Mouse (Mus musculus) c-Kit-positive CD71-positive TER-119-negative erythroid progenitor cells, embryonic 14.5 days (primary cell): Measurements from ENCODE around the gene Gorasp1.

Experiments
- DNase-seq: peaks from one replicate; pipeline ENCODE4 v3.0.0-alpha.2; 2013; ENCODE audit warnings: low read depth

Gene Gorasp1

DNA sequence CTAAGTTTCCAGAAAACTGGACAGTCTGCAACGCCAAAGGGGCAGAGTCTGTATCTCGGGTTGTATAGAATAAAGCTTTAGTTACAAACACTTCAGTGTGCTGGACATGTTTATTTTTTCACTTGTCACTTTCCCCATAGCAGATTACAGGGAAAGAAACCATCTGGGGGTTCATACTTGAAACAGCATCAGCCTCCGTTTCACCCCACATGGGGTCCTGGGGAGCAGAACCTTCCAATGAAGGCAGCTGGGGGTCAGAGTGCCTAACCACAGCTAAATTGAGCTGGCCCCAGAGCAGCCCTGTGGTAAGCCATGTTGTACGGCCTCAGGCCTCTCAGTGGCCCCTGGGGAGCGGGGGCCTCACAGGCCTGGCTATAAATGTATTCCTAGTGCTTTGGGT, 10.9 kb downstream of the Gorasp1 start:
- DNase-seq: no peak

DNA sequence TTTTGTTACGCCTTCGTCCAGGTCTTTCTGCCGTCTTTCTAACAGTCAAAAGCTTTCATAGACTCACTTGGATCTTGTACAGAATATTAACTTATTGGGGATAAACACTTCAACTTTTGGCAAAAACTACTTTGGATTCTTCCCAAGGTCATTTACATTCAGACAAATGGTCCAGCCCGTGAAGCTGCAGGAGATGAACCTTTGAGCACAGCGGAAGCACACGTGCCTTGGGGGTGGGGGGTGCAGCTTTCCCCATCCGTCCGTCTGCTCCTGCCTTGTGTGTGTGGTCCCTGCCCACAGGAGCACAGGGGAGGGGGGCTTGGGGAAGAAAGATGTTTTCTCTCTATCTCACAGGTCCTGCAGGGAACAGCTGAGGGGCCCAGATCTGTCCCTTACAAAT, 11.6 kb downstream of the Gorasp1 start:
- DNase-seq: no peak

DNA sequence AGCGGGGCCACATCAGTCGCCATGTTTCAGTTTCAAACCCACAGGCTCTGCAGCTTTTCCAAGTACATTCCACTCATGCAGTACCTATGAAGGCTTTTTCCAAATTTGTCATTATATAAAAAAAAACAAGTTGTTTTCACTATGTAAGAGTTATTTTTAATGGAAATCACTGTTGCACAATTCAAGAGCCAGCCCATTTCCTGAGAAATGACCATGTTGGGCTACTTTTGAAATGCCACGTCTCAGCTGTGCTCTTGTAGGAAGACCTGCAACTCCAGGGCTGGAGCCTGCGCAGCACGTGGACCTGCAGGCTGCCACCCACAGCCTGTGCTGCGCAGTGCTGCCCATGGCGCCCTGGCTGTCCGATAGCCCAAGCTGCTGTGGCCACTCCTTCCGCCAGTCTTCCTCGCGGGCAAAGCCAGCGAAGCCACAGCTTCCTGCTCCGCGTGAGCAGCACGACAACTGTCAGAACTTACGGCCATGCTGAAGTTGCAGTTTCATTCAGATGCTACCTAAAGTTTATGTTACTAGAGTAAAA, 12.2 kb downstream of the Gorasp1 start:
- no peak for DNase-seq

DNA sequence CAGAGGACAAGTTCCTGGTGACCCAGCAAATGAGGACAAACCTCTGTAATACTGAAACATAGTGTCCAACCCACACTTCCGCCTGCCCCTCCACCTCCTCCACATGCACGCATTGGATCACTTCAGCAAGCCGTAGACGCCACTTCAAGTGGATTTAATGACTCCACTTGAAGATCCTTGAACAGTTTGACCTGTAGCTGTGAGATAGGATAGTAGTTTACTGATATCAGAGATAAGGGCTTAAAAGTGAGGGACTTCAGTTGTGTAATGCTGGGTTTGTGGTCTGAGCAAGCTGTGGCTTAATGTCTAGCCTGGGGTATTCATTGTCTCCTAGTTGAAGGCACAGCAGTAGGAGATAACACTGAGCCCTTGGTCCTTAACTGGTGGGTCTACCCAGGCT, 13.9 kb downstream of the Gorasp1 start:
- DNase-seq: no peak

DNA sequence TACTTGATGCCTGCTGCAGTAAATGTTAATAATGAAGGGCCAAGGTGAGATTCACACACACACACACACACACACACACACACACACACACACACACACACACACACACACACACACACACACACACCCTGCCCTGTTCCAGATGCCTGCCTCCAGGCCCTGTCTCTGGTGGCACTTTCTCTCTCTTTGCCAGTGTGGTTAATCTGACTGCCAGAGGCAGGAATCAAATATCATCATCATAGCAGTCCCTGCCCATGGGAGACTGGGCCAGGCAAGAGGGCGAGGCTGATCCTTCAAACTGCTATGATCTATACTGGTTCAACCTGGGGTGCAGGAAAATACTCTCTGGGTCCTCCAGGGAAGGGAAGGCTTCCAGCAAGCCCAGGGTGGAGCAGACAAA, 17.5 kb downstream of the Gorasp1 start:
- DNase-seq: no peak

DNA sequence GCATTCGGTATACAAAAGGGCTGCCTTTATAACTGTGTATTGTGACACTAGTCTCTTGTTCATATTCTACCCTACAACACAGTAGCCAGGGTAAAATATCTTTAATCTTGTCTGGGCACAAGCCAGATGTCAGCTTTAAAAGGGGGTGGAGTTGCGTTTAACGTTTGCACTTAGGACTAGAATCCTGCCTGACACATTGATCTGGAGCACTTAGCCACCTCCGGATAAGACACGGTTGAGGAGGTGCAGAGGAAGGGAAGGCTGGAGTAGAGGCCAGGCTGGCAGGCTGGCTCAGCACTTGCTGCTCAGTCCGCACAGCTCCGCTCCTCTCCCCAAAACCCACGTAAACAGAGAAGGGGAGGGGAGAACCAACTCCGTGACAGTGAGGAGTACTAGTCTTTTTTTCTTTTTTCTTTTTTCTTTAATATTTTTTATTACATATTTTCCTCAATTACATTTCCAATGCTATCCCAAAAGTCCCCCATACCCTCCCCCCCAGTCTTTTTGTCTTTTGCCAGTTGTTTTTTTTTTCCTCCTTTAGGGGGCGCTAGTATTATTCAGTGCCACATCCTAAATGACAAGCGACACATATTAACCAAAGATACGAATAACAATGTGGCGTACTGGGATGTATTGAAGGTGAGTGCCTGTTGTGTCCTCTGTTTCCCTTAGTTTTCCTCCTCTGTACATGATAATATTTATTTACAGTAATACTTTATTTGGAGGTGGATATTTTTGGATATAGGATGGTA, 24.1 kb downstream of the Gorasp1 start:
- no peak for DNase-seq

DNA sequence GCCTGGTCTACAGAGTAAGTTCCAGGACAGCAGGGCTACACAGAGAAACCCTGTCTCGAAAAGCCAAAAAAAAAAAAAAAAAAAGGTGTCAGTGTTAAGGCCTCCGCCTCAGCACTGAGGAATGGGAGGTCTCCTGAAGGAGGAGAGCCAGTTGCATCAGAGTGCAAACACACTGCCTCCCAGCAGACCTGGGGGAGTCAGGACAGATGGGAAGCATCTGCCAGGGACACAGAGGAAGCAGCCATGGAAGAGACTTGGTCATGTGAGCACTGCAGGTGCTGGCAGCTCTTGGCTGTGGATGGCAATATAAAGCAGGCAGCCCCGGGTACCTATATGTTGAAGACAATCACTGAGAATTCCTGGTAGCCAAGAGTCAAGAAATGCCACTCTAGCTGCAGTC, 27.4 kb downstream of the Gorasp1 start:
- DNase-seq: no peak

DNA sequence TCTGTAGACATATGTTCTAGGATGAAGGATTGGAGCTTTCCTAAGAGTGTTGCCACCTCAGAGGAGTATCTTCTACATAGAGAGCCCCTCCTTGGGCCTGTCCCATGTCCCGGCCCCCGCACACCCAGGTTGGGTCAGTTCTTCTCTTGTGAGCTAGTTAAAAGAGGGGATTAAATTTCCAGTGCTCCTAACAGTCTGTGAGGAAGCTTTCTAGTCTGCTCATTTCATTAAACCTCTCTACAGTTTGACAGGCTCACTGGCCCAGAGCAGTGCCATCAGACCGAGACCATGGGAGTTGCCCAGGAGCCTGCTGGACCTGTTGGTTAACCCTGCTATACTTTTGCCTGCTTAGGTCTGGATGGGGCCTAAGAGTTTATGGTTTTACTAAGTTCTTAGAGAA, 28.7 kb downstream of the Gorasp1 start:
- no peak for DNase-seq

DNA sequence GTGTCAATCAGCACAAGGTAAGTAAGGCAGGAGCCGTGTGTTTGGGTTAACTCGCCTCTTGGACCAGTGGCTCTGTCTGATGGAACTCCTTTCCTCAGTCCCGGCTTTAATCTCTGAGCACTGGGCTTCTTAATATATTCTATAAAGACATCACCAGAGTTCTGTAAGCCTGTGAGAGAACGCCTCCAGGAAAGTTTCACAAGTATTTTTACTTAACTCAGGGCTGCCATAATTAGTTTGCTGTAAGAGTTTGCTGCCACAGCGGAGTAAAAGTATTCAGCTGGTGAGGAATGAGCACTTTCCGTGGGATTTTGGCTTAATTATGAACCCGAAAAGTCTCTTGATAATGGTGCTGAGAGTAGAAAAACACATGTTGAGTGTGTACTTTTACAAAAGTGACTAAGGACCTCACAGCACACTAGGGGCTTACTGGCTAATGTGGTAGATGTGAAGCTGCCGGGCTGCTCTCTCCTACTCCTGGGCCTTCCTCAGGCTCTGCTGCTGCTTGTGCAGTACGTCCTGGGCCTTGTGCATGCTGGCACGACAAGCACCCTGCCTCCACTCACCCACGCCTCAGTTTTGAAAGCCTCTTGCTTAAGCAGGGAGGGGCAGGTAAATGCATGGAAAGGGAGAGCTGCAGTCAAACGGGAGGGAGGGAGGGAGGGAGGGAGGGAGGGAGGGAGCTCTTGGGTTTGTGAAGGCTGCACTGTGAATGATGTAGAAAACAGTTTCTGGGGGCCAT, 34.8 kb downstream of the Gorasp1 start:
- no peak for DNase-seq

DNA sequence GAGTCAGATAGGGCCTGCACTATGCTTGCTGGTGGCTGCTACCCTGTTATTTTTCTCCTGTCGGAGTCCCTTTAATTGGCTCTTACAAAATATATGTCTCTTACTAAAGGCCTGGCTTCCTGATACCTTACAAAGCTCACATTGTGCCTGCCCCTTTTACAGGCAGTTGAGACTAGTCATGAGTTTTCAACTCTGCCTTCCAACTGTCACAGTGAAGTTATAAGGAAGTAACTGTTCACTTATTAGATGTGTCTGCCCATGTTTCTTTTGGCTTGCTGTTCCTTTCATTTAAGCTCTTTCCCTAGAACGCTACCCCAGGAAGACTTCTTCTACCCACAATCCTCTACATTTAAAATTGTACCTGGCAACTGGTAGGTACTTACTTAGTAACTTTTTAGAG, 37.9 kb downstream of the Gorasp1 start:
- DNase-seq: no peak

DNA sequence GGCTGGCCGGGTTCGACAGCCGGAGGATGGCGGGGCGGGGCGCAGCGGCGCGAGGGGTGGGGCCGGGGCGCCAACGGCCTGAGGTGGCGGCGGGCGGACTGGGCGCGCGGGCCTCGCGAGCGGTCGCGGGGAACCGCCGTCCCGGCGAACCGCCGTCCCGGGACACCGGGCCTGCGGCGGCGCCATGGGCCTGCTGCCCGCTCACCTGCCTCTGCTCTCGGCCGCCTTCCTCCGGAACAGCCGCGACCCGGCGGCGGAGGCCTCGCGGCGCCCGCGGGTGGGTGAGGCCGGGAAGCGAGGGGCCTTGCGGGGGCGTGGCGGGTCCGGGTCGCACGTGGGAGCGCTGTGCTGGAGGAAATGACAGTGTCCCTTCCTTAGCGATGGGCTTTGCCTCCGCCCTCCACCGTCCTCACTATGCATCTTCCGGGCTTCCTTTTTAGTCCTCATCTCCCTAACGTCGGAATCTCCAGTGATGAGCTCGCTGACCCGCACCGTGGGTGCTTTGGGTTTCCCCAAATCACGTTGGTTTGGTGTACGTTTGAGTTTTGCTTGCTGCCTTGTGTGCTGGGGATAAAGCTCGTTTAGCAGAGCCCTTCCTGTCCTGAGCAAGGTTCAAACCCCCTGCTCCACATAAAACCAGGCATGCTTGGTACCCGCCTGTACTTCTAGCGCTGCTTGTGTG, 42.2 kb downstream of the Gorasp1 start:
- no peak for DNase-seq

DNA sequence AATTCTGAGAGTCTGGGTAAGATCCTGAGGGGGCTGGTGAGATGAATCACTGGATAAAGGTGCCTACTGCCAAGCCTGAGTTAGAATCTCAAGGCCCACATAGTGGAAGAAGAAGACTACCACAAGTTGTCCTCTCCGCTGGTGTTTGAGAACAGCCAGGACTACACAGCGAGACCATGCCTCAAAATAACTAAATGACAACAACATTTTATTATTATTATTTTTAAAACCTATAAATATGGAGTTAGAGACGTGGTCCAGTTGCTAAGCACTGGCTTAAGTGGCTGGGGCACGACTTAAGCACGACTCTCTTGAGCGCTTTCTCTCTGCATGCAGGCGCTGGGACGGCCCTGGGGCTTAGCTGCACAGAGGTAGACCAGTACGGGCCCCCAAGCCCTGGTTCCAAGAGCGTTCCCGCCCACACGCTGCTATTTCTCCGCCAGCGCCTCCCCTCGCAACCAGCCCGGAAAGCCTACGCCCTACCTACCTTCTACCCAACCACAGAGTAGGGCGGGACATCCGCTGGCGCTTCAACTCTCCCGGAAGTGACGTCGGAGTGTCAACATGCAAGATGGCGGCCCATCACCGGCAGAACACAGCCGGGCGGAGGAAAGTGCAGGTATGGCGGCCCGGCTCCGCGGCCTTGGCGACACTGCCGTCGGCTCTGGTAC, 42.9 kb downstream of the Gorasp1 start, which contains the start of gene Wdr48:
Wdr48 (plus strand) TSS at position 540 of the 671 bp plus-strand sequence.
- DNase-seq: peak; percentile 98

DNA sequence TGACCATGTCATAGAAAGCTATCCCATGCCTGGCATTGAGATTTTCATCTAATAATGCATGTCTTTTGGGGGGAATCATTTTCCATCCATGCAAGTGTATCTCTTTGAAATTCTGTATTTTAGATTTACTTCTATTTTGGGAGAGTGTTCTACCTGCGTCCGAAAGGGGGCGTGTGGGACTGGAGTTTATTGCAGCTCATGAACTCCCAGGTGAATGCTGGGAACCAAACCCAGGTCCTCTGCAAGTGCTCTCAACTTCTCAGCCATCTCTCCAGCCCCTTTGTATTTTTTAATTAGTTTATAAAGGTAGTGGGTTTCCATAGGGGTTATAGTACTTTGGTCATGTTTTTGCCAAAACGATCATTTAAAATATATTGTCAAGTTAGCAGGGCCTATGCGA, 43.5 kb downstream of the Gorasp1 start:
- DNase-seq: no peak

DNA sequence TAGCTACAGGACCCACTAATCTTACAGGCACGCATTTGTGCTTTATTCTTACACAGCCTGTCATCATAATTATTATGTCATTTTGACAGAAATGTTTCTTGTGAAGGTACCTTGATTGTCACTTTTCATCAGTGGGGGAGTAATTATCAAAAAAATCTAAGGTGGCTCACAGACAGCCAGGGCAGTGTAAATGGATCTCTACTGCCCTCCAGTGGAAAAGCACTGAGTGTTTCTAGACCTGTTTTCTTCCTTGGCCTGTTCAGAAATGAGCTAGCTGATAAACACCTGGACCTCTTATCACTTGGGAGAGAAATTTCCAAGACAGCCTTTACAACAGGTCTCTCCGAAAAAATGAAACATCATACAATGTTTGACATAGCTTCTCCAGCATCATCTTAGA, 46.7 kb downstream of the Gorasp1 start:
- peak; percentile 41 for DNase-seq

DNA sequence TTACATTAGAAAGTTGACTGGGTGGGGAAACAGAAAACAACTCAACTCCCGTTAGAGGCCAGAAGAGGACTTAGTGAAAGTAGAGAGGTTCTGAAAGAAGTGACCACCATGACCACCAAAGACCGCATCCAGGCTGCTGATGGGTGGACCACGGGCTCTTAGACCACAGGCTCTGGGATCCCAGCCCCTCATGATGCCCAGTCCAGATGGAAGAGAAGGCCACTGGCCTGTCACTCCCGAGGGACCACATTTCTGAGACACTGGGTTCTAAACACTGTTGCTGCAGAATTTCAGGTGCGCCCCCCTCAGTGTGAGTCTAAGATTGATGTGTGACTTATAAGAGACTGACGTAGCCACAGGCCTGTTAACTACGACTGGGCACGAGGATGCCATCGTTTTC, 47.9 kb downstream of the Gorasp1 start:
- DNase-seq: no peak

DNA sequence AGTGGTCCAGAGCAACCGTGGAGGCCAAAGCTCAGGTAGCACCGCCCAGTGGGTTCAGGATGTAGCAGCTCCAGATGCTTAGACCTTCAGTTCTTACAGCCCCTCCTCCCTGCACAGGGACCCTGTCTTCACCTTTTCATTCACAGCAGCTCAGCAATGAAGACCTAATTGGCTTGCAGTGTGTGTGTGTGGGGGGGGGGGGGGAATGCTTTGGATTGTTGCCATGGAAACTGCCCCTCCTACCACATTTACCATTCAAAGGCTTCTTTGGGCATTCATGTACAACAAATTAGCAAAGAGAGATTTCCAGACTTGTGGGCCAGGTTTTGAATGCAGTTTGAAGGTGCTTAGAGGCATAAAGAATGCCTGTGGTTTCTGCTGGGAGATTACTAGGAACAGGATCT, 48.5 kb downstream of the Gorasp1 start:
- DNase-seq: no peak

DNA sequence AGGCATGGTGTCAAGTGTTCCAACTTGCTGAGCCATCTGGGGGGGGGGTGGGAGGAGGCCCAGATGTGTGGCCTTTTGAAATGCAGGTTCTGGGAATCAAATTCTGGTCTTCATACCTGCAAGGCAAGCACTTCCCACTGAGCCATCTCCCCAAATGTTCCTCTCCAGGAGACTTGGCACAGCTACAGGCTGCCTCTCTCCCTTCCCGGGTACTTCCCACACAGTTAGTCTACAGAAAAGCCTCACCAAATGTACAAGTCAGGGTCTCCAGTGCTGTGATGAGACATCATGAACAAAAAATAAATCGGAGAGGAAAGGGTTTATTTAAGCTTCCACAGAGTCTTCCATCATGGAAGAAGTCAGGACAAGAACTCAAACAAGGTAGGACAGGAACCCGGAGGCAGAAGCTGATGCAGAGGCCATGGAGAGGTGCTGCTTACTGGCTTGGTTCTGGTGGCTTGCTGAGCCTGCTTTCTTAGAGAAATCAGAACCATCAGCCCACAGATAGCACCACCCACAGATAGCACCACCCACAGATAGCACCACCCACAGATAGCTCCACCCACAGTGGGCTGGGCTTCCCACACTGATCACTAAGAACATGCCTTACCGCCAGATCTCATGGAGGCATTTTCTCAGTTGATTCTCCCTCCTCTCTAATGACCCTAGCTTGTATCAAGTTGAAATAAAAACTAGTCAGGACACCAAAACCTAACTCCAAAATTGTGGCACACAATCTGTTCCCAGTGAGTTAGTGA, 50.0 kb downstream of the Gorasp1 start:
- no peak for DNase-seq
